Mouse (Mus musculus) CD8-positive naive resting alpha-beta T cell, adult 2 months (primary cell): ENCODE data around the gene Olfr140.

Experiments
- DNase-seq, 2 experiments: peaks; one replicate each; pipeline ENCODE4 v3.0.0; 2022; ENCODE audit warnings: low read depth in 2 of 2, low spot score in 2 of 2

The Olfr140 gene

DNA sequence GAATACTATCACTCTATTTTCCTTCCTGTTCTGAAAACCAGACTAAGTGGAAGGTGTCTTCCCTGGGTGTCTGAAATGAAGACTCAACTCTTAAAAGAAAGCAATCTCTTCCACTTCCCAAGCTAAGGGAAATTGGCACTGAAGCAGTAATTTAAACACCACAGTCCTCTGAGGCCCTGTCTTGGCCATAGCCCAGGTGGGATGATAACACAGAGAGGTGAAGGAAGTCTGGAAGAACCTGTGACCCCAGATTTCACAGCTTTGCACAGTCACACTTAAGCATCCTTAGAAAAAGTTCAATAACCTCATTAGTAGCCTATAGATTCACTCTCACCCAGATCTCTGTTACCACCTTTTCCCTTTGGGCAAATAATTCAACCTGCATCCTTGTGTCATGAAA, at the start of gene Olfr140:
Olfr140 (minus strand) TSS at position 101 of the 400 bp plus-strand sequence.
- DNase-seq = no peak

DNA sequence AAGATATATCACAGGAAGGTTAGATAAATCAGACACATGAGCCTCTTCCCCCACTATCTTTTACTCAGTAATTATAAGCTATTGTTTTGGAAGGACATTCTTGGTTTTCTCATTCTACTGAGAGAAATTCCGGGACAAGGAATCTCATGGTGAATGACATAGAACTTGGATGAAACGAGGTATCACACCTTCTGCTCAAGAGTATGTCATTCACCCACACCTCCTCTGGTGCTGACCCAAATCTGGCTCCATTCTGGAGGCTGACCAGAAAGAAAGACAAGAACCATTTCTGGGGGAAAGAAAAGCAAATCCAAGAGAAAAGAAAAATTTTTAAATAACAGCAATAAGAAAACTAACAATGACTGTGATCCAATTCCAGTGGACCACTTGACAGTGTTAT, 6.7 kb upstream of the Olfr140 start:
- DNase-seq = no peak

DNA sequence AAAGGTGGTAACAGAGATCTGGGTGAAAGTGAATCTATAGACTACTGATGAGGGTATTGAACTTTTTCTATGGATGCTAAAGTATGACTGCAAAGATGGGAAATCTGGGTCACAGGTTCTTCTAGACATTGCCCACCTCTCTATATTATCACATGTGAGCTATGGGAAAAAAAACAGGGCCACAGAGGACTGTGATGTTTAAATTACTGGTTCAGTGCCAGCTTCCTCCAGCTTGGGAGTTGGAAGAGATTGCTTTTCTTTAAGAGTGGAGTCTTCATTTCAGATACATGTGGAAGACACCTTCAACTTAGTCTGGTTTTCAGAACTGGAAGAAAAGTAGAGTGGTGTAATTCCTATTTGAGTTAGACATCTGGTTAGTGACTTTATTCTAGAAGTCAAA, 28.4 kb downstream of the Olfr140 start, which contains the start of gene Olfr1265:
Olfr1265 (plus strand) TSS at position 301 of the 400 bp plus-strand sequence.
- DNase-seq = no peak

DNA sequence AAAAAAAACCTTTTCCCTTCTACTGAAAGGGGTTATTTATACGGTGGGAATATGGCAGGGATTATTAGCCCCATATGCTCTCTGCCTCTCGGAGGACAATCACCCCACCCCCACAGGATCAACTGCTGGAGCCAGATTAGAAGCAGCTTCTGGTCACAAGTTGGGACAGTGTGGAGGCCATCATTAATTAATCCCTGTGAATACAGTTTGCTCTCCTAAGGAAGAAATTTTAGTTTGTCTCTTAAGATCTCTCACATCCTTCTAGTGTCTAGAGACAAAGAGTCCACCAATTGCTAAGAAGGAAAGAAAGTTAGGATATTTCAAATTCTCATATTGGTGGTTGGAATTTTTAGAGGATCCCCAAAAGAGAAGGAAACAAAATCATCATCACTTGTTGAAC, 37.9 kb downstream of the Olfr140 start, which contains the start of gene Olfr1264:
Olfr1264 (minus strand) TSS at position 101 of the 400 bp plus-strand sequence.
- no peak for DNase-seq

DNA sequence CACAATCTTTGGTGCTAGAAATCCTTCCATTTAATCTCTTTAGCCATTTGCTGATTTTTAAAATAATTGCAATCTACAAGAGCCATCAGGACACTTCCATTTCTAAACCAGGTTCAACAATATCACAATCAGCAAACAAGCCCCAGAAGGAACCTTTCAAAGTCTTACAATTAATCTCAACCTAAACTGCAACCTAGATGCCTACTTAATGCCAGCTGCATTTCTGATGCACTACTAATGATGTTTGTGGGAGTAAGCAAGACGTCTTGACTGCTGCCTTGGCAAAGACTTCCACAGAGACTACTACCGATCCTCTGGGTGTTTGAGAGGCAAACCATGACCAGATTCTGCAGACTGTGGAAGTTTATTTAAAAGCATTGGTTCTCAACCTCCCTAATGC, 51.6 kb downstream of the Olfr140 start, which contains the start of gene Olfr1263:
Olfr1263 (plus strand) TSS at position 301 of the 400 bp plus-strand sequence.
- DNase-seq = no peak

- no peak for DNase-seq
Measured at GRCm38 (mm10) chr2:89999845-90000244, 63.5 kb downstream of the Olfr140 start, which contains the start of gene Olfr1262. TSS of gene Olfr1262 (plus strand) at chr2:90000145.
